Mouse (Mus musculus) right cerebral cortex, postnatal 36 days (tissue): ENCODE results near the gene Ckap2l.
A peak's percentile ranks its signal among the peaks of the same experiment; 100 is the strongest.

Experiments used
- DNase-seq, 2 experiments: peaks; one replicate each; pipeline ENCODE4 v3.0.0; 2022; ENCODE audit warnings: low spot score in 2 of 2, mixed read lengths in 1 of 2

Ckap2l gene

GRCm38 (mm10) chr2:129263073-129263472, 33.9 kb downstream of the Ckap2l start:
- DNase-seq: peak; percentile 18 to 19

- DNase-seq: no peak
Measured at GRCm38 (mm10) chr2:129261151-129261794, 35.7 kb downstream of the Ckap2l start.

DNA sequence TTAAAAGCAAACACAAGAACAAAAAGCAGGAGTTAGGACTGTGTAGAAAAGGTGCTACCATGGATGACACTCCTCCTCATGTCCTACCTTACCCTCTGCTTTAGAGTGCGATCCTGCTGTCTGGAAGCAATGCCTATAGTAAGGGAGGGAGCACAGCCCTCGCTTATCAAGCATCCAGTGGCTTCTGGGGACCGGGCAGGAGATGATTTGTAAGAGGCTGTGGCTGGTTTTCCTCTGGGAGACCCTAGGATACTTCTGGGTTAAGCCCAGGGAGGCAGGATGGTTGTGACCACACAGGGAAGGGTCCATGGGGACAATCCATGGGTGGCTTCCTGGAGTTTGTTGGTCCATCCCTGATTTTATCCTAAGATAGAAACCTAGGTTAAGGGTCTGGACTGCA, 36.4 kb downstream of the Ckap2l start:
- DNase-seq: no peak

DNA sequence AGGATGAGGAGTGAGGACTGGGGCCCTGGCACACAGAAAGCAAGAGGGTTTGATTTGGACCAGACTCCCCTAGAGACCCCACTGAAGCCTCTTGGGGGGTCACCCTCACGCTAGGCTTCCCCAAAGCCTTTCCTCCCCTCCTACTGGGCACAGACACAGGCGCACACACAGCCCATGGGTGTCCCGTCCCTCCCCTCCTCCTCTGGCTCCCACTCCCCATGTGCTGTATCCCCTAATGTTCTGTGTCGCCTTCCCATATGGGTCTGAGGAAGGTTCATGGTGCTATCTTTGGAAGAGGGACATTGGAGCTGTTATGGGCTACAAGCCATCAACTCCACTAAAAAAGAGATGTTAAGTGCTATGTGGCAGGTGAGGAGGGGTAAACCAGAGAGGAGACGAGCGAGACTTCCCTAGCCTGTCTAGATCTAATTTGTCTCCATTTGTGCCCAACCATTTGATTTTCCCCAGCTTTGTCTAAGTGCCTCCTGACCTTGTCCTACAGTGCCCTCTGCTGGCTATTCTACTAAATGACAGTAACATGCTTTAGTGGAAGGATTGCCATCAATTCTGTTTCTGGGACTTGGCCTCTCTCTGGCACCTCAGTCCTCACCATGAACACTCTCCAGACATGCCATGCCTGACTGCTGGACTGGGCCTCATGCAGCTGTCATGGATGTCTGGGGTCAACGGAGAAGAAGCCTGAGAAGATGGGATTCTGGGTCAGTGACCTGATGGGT, 38.4 kb downstream of the Ckap2l start:
- peak; percentile 19 to 21 for DNase-seq

- no peak for DNase-seq
Measured at GRCm38 (mm10) chr2:129258056-129258455, 39.0 kb downstream of the Ckap2l start.

DNA sequence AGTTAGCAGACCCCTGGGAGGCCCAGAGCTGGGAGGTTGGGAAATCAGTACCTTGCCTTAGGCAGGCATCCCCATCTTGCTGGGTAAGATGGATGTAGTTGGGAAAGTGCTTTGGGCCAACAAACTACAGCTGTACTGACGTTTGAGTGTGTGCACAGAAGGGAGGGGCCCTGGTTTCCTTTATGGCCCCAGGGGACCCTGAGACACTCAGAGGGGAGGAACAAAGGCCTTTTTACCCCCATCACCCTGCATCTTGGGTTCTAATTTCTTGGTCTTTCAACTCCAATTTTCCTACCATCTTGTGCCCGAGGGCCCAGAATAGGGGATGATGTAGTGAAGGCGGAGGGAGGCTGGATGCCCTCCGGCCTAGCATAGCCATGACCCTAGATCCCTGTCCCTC, 41.0 kb downstream of the Ckap2l start:
- DNase-seq: no peak

GRCm38 (mm10) chr2:129254076-129254475, 42.9 kb downstream of the Ckap2l start:
- DNase-seq: no peak

DNA sequence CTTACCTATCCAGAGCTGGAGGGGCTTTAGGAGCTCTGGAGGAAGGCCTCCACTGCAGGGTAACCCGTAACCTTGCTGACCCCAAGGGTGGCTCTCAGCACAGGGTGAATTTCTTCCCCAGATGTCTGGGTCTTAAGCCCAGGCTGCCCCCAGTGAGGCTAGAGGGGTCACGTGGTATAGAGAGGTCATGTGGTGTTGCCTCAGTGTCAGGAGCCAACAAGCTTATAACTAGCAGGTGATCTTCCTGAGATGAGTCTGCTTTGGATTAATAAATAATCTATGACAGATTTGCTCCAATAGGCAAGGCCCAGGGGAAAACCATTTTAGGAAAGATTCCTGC, 43.4 kb downstream of the Ckap2l start:
- DNase-seq: no peak

DNA sequence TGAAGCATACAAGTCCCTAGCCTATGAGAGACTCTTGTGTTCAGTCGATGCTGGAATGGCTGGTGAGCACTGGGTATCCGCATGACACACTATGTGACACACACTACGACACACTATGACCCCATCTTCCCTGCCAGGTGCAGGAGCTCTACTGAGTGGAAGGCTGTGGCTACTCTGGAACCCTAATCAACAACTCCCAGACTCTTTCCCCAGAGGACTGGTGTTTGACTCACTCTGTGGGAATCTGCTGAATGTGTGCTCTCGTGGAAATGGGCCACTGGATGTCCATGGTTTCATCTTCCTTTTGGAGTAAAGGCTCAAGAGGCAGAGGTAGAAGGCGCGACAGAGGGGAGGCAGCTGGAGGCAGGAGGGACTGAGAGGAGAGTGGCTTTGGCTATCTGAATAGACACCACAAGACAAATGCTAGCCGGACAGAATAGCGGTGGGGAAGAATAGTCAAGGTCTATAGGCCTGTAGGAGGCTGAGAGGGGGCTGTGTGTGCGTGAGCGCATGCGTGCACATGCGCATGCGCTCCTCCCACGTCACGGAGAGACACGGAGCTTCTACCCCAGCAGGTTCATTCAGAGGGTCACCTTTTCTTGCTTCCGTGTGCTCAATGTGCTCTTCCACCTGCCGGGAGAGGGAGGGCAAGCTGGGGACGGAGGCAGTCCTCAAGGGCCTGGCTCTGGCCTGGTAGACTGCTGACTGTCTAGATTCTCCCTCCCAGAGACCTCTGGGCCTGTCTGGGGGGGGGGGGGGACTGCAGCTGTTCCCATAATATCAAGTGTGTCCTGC, 44.0 kb downstream of the Ckap2l start:
- no peak for DNase-seq

DNA sequence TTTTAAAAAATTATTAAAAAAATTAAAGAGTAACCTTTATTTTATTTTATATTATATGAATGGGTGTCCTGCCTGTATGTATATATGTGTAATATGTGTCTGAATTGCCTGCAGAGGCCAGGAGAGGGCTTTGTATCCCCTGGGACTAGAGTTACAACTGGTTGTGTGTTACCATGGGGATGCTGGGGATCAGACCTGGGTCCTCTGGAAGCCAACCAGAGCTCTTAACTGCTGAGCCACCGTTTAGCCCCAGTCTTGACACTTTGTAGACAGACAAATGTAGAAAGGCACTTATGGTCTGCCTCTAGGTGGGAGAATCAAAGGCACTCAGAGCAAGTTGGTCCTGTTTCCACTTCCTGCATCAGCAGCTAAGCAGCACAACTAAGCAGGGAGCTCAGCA, 47.7 kb downstream of the Ckap2l start:
- no peak for DNase-seq

DNA sequence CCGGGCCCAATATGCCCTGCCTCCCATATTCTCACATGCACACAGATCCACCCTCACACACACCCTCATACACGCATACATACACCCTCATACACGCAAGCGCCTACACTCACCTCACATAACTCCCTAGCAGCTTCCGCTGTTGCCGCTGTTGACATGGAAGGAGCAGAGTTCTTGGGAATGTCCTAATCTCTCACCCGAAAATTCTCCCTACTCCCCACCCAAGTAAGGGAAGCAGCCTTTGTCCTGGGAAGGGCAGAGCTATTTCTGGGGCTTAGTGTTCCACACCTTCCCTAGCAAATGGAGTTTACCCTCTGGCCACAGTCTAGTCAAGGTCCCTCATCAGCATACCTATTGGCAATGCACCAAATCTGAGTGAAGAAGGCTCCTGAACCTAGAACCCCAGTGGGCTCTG, 49.3 kb downstream of the Ckap2l start:
- DNase-seq: no peak

- no peak for DNase-seq
Measured at GRCm38 (mm10) chr2:129246924-129247323, 50.1 kb downstream of the Ckap2l start.

DNA sequence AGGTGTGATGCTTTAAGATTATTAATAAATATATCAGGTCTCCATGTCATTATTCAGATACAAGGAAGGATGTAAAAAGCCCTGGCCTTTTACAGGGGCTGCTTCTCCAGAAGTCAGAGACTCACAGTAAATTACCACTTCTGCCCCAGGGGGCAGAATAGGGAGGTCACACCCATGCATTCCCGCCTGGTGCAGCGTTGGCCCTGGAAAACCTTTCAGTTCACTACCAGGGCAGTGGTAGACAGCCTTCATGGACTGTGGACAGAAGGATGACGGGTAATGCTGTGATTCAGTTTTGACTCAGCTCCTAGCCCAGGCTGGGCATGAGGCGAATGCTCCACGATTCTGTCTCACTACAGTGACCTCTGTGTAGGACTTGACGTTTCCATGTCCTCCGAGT, 50.6 kb downstream of the Ckap2l start:
- no peak for DNase-seq

DNA sequence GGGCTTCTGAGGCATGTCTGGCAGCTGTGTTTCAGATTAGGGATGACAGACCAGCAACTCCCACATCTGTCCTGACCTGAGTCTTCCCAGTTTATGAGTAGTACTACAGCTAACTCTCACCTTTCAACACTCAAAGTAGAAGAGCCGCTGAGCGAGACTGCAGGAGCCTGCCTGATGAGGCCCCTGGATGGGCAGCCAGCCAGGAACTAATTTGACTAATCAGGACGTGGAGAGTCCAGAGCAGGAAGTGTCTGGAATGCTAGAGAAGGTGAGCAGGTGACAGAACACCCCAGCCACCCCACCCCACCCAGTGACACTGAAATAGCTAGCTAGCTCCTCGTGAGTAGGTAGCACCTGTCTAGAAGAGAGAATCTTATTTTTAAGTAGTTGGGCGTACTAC, 51.4 kb downstream of the Ckap2l start:
- no peak for DNase-seq

DNA sequence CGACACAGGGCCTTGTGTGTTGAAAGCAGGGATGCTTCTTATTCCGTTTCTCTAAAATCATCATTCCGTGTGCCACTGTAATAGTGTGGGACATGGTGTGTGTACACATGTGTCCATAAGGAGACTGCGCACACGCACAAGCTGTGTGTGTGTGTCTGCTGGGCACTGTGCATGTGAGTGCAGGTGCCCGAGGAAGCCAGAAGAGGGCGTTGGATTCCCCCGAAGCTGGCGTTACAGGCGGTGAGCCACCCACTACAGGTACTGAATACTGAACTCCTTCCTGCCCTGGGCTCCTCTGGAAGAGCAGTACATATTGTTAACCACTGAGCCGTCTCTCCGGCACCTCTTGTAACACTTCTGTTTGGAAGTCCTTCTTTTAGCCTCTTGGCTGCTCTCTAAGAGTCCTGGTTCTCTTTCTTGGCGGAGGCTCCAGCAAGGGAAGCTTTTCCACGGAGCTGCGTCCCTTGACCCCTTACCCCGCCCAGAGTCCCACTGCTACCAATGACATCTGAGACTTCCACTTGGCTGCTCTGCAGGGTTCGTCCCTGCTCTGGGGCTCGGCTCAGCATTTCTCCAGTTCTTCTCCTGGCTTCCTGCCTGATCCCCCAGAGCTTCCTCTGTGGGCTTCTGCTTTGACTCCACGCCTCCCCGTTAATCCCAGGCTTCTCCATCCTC, 52.4 kb downstream of the Ckap2l start:
- no peak for DNase-seq

GRCm38 (mm10) chr2:129243786-129244185, 53.2 kb downstream of the Ckap2l start:
- DNase-seq: peak in 1 of 2 experiments; percentile 24

DNA sequence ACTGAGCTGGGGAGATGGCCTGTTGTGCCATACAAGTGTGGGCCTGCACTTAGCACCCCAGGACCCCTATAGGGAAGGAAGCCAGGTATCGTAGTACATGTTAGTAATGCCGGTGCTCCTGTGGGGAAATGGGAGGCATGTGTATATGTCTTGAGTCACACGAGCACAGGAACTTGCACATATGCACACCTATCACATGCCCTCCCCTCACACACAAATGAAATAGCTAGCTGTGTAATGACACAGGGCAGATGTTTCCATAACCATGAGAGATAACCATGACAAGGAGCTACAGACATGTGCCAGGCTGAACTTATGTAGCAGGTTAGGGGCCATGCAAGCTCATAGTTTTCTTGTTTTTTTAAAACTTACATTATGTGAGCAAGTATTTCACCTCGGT, 54.0 kb downstream of the Ckap2l start:
- no peak for DNase-seq

DNA sequence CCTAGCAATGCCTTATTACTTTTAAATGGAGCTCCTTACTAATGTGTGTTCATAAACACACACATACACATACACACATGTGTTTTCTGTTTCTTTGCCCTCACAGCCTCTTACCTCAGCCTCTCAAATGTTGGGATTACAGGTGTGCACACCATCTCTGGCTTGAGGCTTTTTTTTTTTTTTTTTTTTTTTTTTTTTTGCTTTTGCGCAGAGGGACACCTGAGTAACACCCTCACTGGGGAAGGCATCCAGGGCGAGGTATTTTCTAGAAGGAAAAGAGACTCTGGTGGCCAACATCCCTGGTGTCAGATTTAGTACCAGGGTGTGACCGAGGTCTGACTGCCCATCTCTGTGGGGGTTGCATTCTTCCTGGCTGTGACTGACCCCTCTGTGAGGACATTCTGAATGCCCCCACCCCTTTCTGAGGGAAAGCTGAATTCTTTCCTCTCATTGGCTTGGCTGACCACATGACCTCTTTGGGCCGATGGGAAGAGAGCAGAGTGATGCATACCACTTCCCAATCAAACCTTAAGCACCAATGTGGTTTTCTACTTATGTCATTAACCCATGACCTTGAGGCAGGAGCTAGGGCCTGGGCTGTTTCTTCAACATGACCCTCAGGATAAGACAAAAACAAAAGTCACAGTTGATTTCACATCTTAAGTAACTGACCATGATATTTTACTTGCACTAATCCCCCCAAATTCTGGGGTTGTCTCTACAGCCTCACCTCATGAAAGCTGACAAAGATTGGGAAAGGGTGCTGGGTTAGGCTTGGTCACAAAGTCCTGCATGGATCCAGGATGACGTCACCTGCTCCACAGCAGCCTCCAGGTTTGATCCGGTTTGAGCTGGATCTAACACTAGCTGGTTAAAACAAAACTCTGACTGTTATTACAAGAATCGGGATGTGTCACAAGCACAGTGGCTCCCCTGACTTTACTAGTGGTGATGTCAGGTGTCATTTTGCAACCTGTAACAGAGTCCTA, 54.9 kb downstream of the Ckap2l start:
- DNase-seq: no peak

GRCm38 (mm10) chr2:129240726-129241432, 56.1 kb downstream of the Ckap2l start:
- peak; percentile 23 to 58 for DNase-seq

DNA sequence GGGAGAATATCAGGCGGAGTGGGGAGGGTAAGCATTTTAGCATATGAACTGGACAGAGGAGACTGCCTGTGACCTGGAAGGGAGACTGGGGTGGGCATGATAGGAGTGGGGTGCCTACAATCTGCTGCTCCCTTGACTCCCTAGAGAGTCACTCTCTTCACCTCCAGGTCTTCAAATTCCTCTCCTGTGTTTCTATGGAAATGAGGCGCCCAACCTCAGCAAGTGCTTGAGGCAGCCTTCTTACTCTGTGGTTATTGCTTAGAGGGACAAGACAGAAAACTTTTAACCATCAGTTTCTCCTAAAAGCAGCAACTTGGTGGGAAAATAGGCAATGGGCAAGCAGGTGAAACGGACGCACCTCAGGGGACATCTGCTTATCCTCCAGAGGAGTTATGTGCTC, 60.5 kb downstream of the Ckap2l start:
- no peak for DNase-seq
